Mouse (Mus musculus) ES-E14 (cell line): ENCODE measurements around the gene Emc6. TPM values are rescaled to one million over a fixed set of nuclear protein-coding genes. Genes with fewer than 3 reads are reported as not detected.

Source experiments
- DNase-seq: peaks from one replicate; pipeline ENCODE4 v3.0.0-alpha.2; 2013; ENCODE audit warnings: low read depth, low spot score
- H3K27ac ChIP-seq: 2 replicates; pipeline ENCODE4 v1.5.1; 2012; ENCODE audit warnings: low read depth, mild to moderate bottlenecking, low read length, moderate library complexity, mixed read lengths; ENCODE audit not compliant: poor library complexity, insufficient read depth, severe bottlenecking
- H3K36me3 ChIP-seq: 2 replicates; pipeline ENCODE4 v1.6.1; 2012; ENCODE audit warnings: mild to moderate bottlenecking, low read length, moderate library complexity, mixed read lengths; ENCODE audit not compliant: control insufficient read depth, poor library complexity, insufficient read depth, severe bottlenecking
- H3K4me1 ChIP-seq, 2 experiments: fragments of 150-350 bp in 1 of 2; sonication (generic) in 1 of 2; 2 replicates each; pipeline ENCODE4 v1.6.1; 2012; ENCODE audit warnings: low read length in 2 of 2, mild to moderate bottlenecking in 1 of 2, mixed read lengths in 1 of 2; ENCODE audit not compliant: control insufficient read depth in 2 of 2, insufficient read depth in 2 of 2, poor library complexity in 1 of 2
- H3K4me3 ChIP-seq, 2 experiments: fragments of 150-350 bp in 1 of 2; sonication (generic) in 1 of 2; 2 replicates each; pipeline ENCODE4 v1.5.1; 2012; ENCODE audit warnings: low read length in 2 of 2, low read depth in 1 of 2, mild to moderate bottlenecking in 1 of 2, mixed read lengths in 1 of 2; ENCODE audit not compliant: insufficient read depth in 1 of 2, poor library complexity in 1 of 2, severe bottlenecking in 1 of 2
- H3K9ac ChIP-seq: 2 replicates; pipeline ENCODE4 v1.6.1; 2012; ENCODE audit warnings: low read depth, mild to moderate bottlenecking, low read length, mixed read lengths; ENCODE audit not compliant: poor library complexity, insufficient read depth, severe bottlenecking
- H3K9me3 ChIP-seq: fragments of 150-350 bp; sonication (generic); 2 replicates; pipeline ENCODE4 v1.6.1; 2012; ENCODE audit warnings: low read depth, mild to moderate bottlenecking, low read length; ENCODE audit not compliant: control insufficient read depth, insufficient read depth
- CHD2 ChIP-seq: IDR thresholded peaks from 2 replicates; pipeline ENCODE4 v1.6.1; 2014; ENCODE audit warnings: mild to moderate bottlenecking, low read depth, low read length, inconsistent platforms
- HCFC1 ChIP-seq: IDR thresholded peaks from 2 replicates; pipeline ENCODE4 v1.6.1; 2012; ENCODE audit warnings: low read length, inconsistent platforms, borderline replicate concordance; ENCODE audit not compliant: insufficient read depth
- MAFK ChIP-seq: IDR thresholded peaks from 2 replicates; pipeline ENCODE4 v1.6.1; 2014; ENCODE audit warnings: mild to moderate bottlenecking, low read depth, low read length, inconsistent platforms; ENCODE audit not compliant: insufficient read depth
- ZC3H11A ChIP-seq: IDR thresholded peaks from 2 replicates; pipeline ENCODE4 v1.6.1; 2012; ENCODE audit warnings: low read depth, mild to moderate bottlenecking, inconsistent platforms, low read length, borderline replicate concordance
- ZNF384 ChIP-seq: IDR thresholded peaks from 2 replicates; pipeline ENCODE4 v1.6.1; 2012; ENCODE audit warnings: low read depth, low read length, inconsistent platforms
- in situ Hi-C, 2 experiments: fragments of 600-800 bp; cut with MboI; formaldehyde crosslinking; loops; one replicate each; pipeline ENCODE4 v1.15.1; 2025; ENCODE audit warnings: low sequenced_read_pairs in 2 of 2, inconsistent platforms in 1 of 2; ENCODE audit not compliant: unreplicated experiment in 2 of 2
- total RNA-seq: library from RNA; depleted of rRNA; stranded (reverse); fragments of 300-350 nt; gene quantifications from 2 replicates; pipeline ENCODE4 v1.2.3, GENCODE M21; 2012

Emc6 gene
- total RNA-seq, 1 experiment, result 95.4 TPM

- H3K9me3 ChIP-seq, result no peaks in the 10 kb centered on the region
- H3K9ac ChIP-seq, result no peak overlapping the region
- H3K4me3 ChIP-seq, result no peak overlapping the region
- no peak overlapping the region for H3K27ac ChIP-seq
- in situ Hi-C loops, result no loop called here
- no peaks in the 10 kb centered on the region for H3K36me3 ChIP-seq
- H3K4me1 ChIP-seq, result peaks cover 6 to 28% of the 10 kb centered on the region in 2 experiments
- TF ChIP-seq CHD2 (no peak), ZC3H11A (no peak), MAFK (no peak), HCFC1 (no peak), ZNF384 (no peak)
- DNase-seq, result no peak
Observed at GRCm38 (mm10) chr11:73144261-73144681, 32.6 kb downstream of the Emc6 start.

- Histone ChIP-seq H3K4me1 (peaks cover 1 to 19% of the 10 kb centered on the region in 2 experiments; a peak in 2 of 4 replicates), H3K9ac (peak within 1 kb of the TSS; percentile 98), H3K9me3 (no peaks in the 10 kb centered on the region), H3K36me3 (peaks cover 13% of the 10 kb centered on the region), H3K4me3 (peak within 1 kb of the TSS; percentile 78 to 97), H3K27ac (no peak within 1 kb of the TSS)
- in situ Hi-C loops, result no loop called here
- TF ChIP-seq CHD2 (peak; percentile 99), HCFC1 (peak; percentile 81), ZC3H11A (no peak), MAFK (peak; percentile 78)
- peak; percentile 86 for DNase-seq
Observed at GRCm38 (mm10) chr11:73137591-73138501, 39.0 kb downstream of the Emc6 start, which contains the start of gene Haspin. Gene Haspin, minus strand, starts transcription at chr11:73138294.

- in situ Hi-C loops, result no loop called here
- DNase-seq, result no peak
- no peak for TF ChIP-seq MAFK
- no peak for TF ChIP-seq ZNF384
- no peak for TF ChIP-seq HCFC1
- TF ChIP-seq ZC3H11A, result no peak
- no peak for TF ChIP-seq CHD2
- Histone ChIP-seq H3K4me3 (peak overlapping the region; percentile 78 to 97), H3K9me3 (no peaks in the 10 kb centered on the region), H3K27ac (no peak overlapping the region), H3K9ac (peak overlapping the region; percentile 98), H3K36me3 (peaks cover 17% of the 10 kb centered on the region), H3K4me1 (peaks cover 1 to 19% of the 10 kb centered on the region in 2 experiments; a peak in 2 of 4 replicates)
Observed at GRCm38 (mm10) chr11:73137116-73137515, 39.7 kb downstream of the Emc6 start.

GRCm38 (mm10) chr11:73136587-73136986 lies 40.2 kb downstream of the Emc6 start:
- no peak for TF ChIP-seq HCFC1
- no peak for TF ChIP-seq ZNF384
- no peak for TF ChIP-seq CHD2
- no peak for TF ChIP-seq ZC3H11A
- TF ChIP-seq MAFK, result no peak
- no peak overlapping the region for H3K27ac ChIP-seq
- in situ Hi-C loops, result no loop called here
- H3K36me3 ChIP-seq, result peaks cover 17% of the 10 kb centered on the region
- H3K4me3 ChIP-seq, result peak overlapping the region; percentile 78 to 97
- peaks cover 1 to 19% of the 10 kb centered on the region in 2 experiments; a peak in 2 of 4 replicates for H3K4me1 ChIP-seq
- peak overlapping the region; percentile 98; the same call in 1 of the 2 replicates for H3K9ac ChIP-seq
- no peak for DNase-seq
- H3K9me3 ChIP-seq, result no peaks in the 10 kb centered on the region
